Mouse (Mus musculus) heart, embryonic 10.5 days (tissue): ENCODE measurements around the gene Ren1. TPM values are rescaled to one million over a fixed set of nuclear protein-coding genes. Genes with fewer than 3 reads are reported as not detected.

Source experiments
- DNase-seq: peaks from one replicate; pipeline ENCODE4 v3.0.0-alpha.2; 2017; ENCODE audit warnings: low spot score
- H3K27ac ChIP-seq: fragments of 300-500 bp; sonication (generic); 2 replicates; pipeline ENCODE4 v1.5.1; 2016; ENCODE audit warnings: mild to moderate bottlenecking
- H3K27me3 ChIP-seq: fragments of 300-500 bp; sonication (generic); 2 replicates; pipeline ENCODE4 v1.6.1; 2016; ENCODE audit warnings: mild to moderate bottlenecking; ENCODE audit not compliant: poor library complexity, insufficient read depth, severe bottlenecking
- H3K36me3 ChIP-seq: fragments of 300-500 bp; sonication (generic); 2 replicates; pipeline ENCODE4 v1.6.1; 2016; ENCODE audit warnings: mild to moderate bottlenecking, moderate library complexity
- H3K4me1 ChIP-seq: fragments of 300-500 bp; sonication (generic); 2 replicates; pipeline ENCODE4 v1.6.1; 2016; ENCODE audit warnings: mild to moderate bottlenecking
- H3K4me3 ChIP-seq: fragments of 300-500 bp; sonication (generic); 2 replicates; pipeline ENCODE4 v1.5.1; 2016; ENCODE audit warnings: mild to moderate bottlenecking, moderate library complexity
- H3K9me3 ChIP-seq: fragments of 300-500 bp; sonication (generic); 2 replicates; pipeline ENCODE4 v1.6.1; 2016; ENCODE audit warnings: mild to moderate bottlenecking, moderate library complexity
- WGBS: fragments of 180-500 bp; shearing (Covaris S2); methylation state at CpG from one replicate; pipeline ENCODE4 v1.1.7; 2016; 5-methylcytosine and 5-hydroxymethylcytosine counted together
- polyA plus RNA-seq: library from polyadenylated mRNA; unstranded; fragments of >200 nt; fragmentation: Nextera tagmentation; extraction: Ambion mirVana; gene quantifications from 2 replicates; pipeline ENCODE4 v1.2.1, GENCODE M21; 2016

Ren1 gene
- 0.11 and 0.34 TPM in 2 replicates for polyA plus RNA-seq

DNA sequence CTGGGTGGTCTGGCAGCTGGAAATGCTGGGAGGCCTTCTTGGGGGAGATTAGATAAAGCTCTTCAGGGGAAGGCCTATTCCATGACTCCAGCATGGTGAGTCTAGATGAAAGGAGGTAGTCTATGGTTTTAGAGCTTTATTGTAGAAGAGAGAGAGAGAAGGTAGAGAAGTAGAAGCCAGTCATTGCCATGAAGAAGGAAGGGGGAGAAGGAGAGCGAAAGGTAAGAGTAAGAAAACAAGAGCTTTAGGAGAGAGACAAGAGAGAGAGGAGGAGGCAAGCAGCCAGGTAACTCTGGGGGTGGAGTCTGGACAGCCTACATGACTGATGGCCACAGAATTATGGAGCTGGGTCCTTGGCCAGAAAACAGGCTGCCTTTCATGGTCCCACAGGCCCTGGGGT, at the start of gene Ren1:
TSS of gene Ren1 (plus strand) at position 301 of the 400 bp plus-strand sequence.
- no peak for DNase-seq
- Histone ChIP-seq H3K4me3 (no peak within 1 kb of the TSS), H3K36me3 (no peaks in the 10 kb centered on the region), H3K4me1 (peaks cover 28% of the 10 kb centered on the region), H3K9me3 (no peaks in the 10 kb centered on the region), H3K27ac (no peak within 1 kb of the TSS), H3K27me3 (peaks cover 36% of the 10 kb centered on the region)
- 77% methylated on average over 1 of the region's 1 CpGs for WGBS

DNA sequence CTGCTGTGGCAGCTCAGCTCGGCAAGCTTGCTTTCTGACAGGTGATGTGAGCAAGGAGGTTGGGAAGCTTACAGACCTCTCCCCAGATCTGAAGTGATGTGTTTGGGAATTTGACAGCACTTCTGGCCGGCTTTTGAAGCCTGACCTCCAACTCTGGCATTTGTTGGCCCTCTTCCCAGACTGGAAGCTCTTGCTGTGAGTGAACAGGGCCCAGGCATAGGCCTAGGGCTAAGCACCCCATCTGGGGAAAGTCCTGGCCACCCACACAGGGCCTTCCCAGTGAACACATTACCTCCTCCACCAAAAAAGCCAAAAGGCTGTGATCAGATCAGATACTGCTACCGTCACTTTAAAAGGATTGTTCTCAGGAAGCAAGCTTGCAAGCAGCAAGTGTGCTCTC, 47.8 kb upstream of the Ren1 start:
- no peak overlapping the region for H3K4me3 ChIP-seq
- no peaks in the 10 kb centered on the region for H3K9me3 ChIP-seq
- peaks cover 8% of the 10 kb centered on the region; the same call in 1 of the 2 replicates for H3K27me3 ChIP-seq
- no peak for DNase-seq
- H3K36me3 ChIP-seq, result peaks cover 18% of the 10 kb centered on the region; the same call in 1 of the 2 replicates
- H3K4me1 ChIP-seq, result peaks cover 38% of the 10 kb centered on the region
- 18% methylated on average over 3 of the region's 3 CpGs for WGBS
- peak overlapping the region; percentile 53; the same call in 1 of the 2 replicates for H3K27ac ChIP-seq

DNA sequence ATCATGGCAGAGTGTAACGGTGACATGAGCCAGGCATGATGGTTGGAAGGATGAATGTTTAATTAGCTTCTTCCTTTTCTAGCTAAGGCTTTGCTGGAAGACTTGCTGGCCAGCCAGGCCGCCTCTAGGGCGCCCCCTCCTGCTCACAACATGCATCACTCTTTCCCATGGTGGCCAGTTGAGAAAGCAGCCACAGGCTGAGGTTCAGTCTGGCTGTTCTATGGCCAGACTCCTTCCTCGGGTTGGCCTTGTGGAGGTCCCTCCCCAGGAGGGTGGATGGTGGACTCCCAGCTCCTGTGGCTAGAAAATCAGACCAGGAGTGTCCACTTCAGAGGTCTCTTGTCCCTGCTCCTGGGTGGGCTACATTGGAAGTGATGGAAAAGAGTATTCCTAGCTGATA, 43.5 kb upstream of the Ren1 start:
- no peaks in the 10 kb centered on the region for H3K9me3 ChIP-seq
- DNase-seq, result no peak
- 19% methylated on average over 4 of the region's 4 CpGs for WGBS
- no peaks in the 10 kb centered on the region for H3K36me3 ChIP-seq
- H3K27ac ChIP-seq, result peak overlapping the region; percentile 65
- peaks cover 28% of the 10 kb centered on the region for H3K4me1 ChIP-seq
- no peak overlapping the region for H3K4me3 ChIP-seq
- H3K27me3 ChIP-seq, result 0 out of 2 replicates have a peak, but pooled peaks cover 5% of the 10 kb centered on the region

DNA sequence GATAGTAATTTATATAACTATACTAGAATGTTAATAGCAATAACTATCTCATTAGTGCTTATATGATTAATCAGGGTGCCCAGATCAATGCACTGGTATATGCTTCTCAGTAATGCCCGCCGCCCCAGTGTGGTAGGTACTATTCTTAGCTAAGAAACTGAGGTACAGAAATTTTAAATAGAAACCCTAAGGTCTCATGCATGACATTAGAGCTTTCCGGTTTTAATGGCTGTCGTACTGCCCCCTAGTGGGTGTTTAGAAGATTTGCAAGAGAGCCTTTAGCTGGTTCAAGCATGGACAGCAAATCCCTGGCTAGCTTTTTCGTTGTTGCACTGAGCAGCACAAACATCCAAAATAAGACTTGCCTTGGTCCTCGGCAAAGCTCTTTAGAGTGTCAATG, 43.0 kb upstream of the Ren1 start:
- Histone ChIP-seq H3K27me3 (peaks cover 8% of the 10 kb centered on the region; the same call in 1 of the 2 replicates), H3K27ac (no peak overlapping the region), H3K9me3 (no peaks in the 10 kb centered on the region), H3K4me3 (no peak overlapping the region), H3K36me3 (no peaks in the 10 kb centered on the region), H3K4me1 (peaks cover 28% of the 10 kb centered on the region)
- 19% methylated on average over 6 of the region's 6 CpGs for WGBS
- no peak for DNase-seq

DNA sequence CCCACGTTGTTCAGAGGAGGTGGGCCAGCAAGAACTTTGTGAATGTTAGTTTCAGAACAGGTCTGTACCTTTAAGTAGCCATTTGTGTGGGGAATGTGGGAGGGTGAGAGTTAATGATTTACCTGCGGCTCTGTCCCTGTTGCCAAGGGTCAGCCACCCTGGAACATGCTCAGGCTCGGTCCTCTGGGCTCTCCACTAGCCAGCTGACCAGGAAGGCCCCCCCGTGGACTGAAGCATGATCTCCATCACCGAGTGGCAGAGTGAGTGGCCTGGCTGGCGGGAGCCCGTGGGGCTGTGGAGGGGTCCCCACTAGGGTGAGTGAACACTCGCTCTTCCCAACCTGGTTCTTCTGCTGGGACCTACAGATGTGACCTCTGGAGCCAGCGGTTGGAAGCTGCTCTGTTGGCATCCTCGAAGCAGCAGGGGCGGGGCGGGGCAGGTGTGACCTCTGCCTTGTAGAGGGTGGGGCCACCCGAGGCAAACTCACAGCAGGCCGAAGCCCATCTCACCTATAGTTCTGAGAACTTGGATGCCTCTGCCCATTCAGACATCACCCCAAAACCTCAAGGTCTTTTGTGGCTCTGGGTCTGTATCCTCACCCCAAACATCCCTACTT, 40.5 kb upstream of the Ren1 start, which contains the start of gene Golt1a:
TSS of gene Golt1a (plus strand) at position 149 of the 616 bp plus-strand sequence.
- peaks cover 24% of the 10 kb centered on the region for H3K4me1 ChIP-seq
- WGBS, result 60% methylated on average over 14 of the region's 14 CpGs
- no peak for DNase-seq
- 0 out of 2 replicates have a peak within 1 kb of the TSS, but pooled peaks have one; percentile 11 for H3K27ac ChIP-seq
- H3K4me3 ChIP-seq, result no peak within 1 kb of the TSS
- no peaks in the 10 kb centered on the region for H3K9me3 ChIP-seq
- H3K27me3 ChIP-seq, result peaks cover 19% of the 10 kb centered on the region; the same call in 1 of the 2 replicates
- H3K36me3 ChIP-seq, result no peaks in the 10 kb centered on the region

DNA sequence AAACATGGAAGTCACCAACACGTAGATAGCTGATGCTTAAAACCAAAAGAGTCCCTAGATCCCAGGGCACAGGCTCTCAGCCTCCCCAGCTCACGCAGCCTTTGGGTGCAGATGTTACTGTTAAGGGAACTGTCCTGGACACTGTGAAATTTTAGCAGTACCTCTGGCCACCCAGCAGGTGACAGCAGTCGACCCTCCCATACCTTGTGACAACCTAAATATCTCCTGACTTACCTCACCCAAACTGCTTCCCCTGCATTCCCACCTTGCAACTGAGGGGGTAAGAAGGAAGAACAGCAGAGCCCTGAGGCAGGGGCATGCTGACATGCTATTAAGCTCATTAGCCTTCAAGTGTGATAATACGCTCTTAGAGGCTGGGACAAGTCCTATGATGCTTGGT, 39.1 kb upstream of the Ren1 start:
- H3K4me1 ChIP-seq, result peaks cover 24% of the 10 kb centered on the region
- peaks cover 19% of the 10 kb centered on the region; the same call in 1 of the 2 replicates for H3K27me3 ChIP-seq
- H3K36me3 ChIP-seq, result no peaks in the 10 kb centered on the region
- DNase-seq, result no peak
- H3K9me3 ChIP-seq, result no peaks in the 10 kb centered on the region
- H3K4me3 ChIP-seq, result no peak overlapping the region
- 52% methylated on average over 4 of the region's 4 CpGs for WGBS
- no peak overlapping the region for H3K27ac ChIP-seq

DNA sequence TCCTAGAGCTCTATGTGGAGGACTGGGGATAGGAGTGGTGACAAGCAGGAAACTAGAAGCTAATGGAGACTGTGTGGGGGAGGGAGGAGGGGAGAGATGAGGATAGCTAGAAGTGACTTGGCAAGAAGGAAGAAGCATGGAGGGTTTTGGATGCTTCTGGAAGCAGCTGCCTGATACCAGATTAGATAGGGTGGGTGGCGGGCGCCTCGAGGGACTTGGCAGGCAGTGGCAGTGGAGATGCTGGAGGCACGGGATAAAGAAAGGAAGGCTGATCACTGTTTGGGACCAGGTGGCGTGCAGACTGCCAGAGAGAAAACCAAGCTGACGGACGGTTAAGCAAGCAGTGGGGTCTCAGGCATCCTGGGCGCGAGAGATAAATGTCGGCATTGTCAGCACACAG, 38.4 kb upstream of the Ren1 start:
- H3K36me3 ChIP-seq, result no peaks in the 10 kb centered on the region
- no peak overlapping the region for H3K27ac ChIP-seq
- no peaks in the 10 kb centered on the region for H3K9me3 ChIP-seq
- peaks cover 21% of the 10 kb centered on the region for H3K4me1 ChIP-seq
- H3K4me3 ChIP-seq, result no peak overlapping the region
- 8% methylated on average over 10 of the region's 10 CpGs for WGBS
- DNase-seq, result no peak
- H3K27me3 ChIP-seq, result peaks cover 19% of the 10 kb centered on the region; the same call in 1 of the 2 replicates

DNA sequence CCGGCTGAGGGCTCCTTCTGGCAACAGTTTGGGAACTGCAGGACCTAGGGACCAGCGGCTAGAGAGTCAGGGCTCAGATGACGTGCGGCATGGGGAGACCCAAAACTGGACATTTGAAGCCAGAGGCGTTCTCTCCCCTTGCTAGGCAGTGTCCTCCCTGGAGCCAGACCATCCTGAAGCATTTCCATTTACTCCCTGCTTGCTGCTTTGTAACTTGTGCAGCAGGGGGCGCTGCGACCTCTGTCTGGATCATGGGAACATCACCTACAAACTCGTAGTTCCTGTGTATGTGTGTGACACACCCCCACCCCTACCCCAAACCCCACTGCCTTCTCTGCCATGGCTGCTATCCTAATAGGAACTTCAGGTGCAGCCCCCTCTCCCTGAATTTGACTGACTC, 35.9 kb upstream of the Ren1 start:
- Histone ChIP-seq H3K36me3 (no peaks in the 10 kb centered on the region), H3K27ac (no peak overlapping the region), H3K27me3 (peaks cover 19% of the 10 kb centered on the region; the same call in 1 of the 2 replicates), H3K4me1 (peaks cover 18% of the 10 kb centered on the region), H3K9me3 (no peaks in the 10 kb centered on the region), H3K4me3 (no peak overlapping the region)
- no peak for DNase-seq
- WGBS, result 22% methylated on average over 8 of the region's 8 CpGs

DNA sequence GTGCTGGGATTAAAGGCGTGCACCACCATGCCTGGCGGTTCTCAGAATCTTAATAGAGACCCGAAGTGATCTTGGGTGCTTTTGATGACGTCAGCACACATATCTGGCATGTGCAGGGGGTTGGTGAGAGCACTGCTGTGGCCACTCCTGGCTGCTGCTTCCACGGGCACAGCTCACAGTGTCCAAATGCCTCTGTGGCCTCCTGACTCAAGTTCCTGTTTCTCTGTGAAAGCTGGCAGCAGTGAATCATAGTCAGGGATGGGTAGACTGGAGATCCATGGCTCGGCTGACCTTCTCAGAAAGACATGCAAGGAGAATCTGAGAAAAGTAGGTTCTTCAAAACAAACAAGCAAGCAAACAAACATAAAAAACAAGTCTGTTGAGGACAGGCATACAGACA, 34.5 kb upstream of the Ren1 start:
- peaks cover 17% of the 10 kb centered on the region; the same call in 1 of the 2 replicates for H3K27me3 ChIP-seq
- 71% methylated on average over 6 of the region's 6 CpGs for WGBS
- H3K27ac ChIP-seq, result no peak overlapping the region
- H3K9me3 ChIP-seq, result no peaks in the 10 kb centered on the region
- DNase-seq, result no peak
- H3K4me1 ChIP-seq, result peaks cover 18% of the 10 kb centered on the region
- H3K4me3 ChIP-seq, result no peak overlapping the region
- H3K36me3 ChIP-seq, result no peaks in the 10 kb centered on the region

DNA sequence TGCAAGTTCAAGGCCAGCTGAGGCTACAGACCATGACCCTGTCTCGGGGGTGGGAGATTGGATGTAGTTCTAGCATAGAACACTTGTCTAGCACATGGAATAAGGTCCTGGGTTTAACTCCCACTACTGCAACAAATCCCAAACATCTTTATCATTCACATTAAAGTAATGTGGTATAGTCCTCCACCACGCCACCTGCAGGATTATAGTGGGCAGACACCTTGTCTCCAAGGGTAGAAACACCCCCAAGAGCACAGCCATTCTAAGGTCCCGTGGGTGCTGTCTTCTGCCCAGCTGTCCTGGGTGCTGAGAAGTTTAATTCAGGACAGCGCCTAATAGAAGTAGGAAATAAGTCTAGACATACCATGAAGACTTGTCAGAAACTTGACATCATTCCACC, 33.7 kb upstream of the Ren1 start:
- Histone ChIP-seq H3K4me1 (peaks cover 13% of the 10 kb centered on the region), H3K27ac (no peak overlapping the region), H3K36me3 (no peaks in the 10 kb centered on the region), H3K9me3 (no peaks in the 10 kb centered on the region), H3K27me3 (peaks cover 17% of the 10 kb centered on the region; the same call in 1 of the 2 replicates), H3K4me3 (no peak overlapping the region)
- no peak for DNase-seq
- WGBS, result 74% methylated on average over 4 of the region's 4 CpGs

DNA sequence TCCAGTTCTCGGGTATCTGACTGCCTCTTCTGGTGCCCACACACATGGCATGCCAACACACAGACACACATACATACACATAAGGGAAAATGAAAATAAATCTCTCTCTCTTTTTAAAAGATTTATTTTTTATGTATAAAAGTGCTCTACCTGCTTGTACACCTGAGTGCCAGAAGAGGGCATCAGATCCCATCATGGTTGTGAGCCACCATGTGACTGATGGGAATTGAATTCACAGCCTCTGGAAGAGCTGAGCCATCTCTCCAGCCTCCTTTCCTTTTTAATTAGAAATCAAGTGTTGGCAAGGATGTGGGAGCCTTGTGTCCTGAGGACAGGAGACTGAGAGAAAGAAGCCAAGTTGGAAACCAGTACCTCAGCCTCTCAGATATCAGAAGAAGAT, 33.2 kb upstream of the Ren1 start:
- Histone ChIP-seq H3K4me1 (peaks cover 8% of the 10 kb centered on the region), H3K27ac (no peak overlapping the region), H3K27me3 (peaks cover 13% of the 10 kb centered on the region; the same call in 1 of the 2 replicates), H3K4me3 (no peak overlapping the region), H3K9me3 (no peaks in the 10 kb centered on the region), H3K36me3 (no peaks in the 10 kb centered on the region)
- no peak for DNase-seq
- 88% methylated on average over 1 of the region's 1 CpGs for WGBS

DNA sequence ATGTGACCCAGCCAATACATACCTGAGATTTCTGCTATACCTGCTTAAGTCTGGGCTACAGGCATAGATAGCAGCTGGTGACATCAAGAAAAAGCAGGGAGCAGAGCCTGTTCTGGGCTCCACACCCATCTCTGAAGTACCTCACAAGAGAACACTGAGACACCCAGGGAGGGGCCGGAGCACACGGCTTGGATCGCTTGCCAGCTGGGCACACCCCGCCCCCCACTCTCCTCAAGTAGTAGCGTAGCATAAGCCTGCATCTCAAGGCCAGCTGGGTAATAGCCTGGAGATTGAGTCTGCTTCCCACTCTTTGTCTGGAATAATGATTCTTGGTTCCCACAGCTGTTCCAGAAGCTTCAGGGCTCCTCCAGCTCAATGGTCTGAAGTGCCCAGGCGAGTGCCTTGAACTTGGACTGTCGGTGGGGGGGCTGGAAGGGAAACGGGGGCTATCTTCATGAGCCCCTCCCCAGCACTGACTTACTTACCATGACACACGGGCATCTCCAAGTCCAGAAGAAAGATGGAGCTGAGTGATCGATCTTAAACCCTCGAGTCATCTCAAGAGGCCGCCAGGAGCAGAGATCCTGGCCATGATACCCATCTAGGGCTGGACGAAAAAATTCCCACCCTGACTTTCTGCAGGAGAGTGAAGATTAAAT, 28.9 kb upstream of the Ren1 start, which contains the start of gene Kiss1:
TSS of gene Kiss1 (plus strand) at position 609 of the 659 bp plus-strand sequence.
- no peaks in the 10 kb centered on the region for H3K36me3 ChIP-seq
- 0 out of 2 replicates have a peak, but pooled peaks cover 5% of the 10 kb centered on the region for H3K4me1 ChIP-seq
- no peak within 1 kb of the TSS for H3K27ac ChIP-seq
- WGBS, result 83% methylated on average over 13 of the region's 13 CpGs
- H3K4me3 ChIP-seq, result no peak within 1 kb of the TSS
- DNase-seq, result no peak
- no peaks in the 10 kb centered on the region for H3K9me3 ChIP-seq
- peaks cover 5% of the 10 kb centered on the region for H3K27me3 ChIP-seq

DNA sequence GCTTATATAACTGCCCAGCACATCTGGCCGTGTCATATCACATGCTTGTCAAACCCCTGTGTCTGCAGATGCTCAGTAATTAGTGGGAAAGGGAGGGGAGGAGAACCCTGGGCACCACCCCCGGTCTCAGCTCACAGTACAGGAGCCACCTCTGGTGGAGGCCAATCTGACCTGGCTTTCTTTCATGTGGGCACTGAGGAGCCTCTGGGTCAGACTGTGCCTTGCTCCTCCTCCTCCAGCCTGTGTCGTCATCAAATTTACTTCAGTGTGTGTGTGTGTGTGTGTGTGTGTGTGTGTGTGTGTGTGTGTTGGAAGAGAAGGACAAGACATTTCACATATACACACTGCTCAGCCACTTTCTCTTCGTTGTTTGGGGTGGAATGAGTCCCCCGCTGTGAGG, 27.0 kb upstream of the Ren1 start:
- 33% methylated on average over 5 of the region's 5 CpGs for WGBS
- Histone ChIP-seq H3K9me3 (no peaks in the 10 kb centered on the region), H3K27ac (no peak overlapping the region), H3K36me3 (no peaks in the 10 kb centered on the region), H3K27me3 (peaks cover 23% of the 10 kb centered on the region), H3K4me1 (0 out of 2 replicates have a peak, but pooled peaks cover 5% of the 10 kb centered on the region), H3K4me3 (no peak overlapping the region)
- DNase-seq, result no peak
